Mouse (Mus musculus): ENCODE results near the gene Fbh1. TPM values are rescaled to one million over a fixed set of nuclear protein-coding genes. Genes with fewer than 3 reads are reported as not detected.

Gene Fbh1
- polyA plus RNA-seq, 1 experiment from 2014 or later: 153 TPM

DNA sequence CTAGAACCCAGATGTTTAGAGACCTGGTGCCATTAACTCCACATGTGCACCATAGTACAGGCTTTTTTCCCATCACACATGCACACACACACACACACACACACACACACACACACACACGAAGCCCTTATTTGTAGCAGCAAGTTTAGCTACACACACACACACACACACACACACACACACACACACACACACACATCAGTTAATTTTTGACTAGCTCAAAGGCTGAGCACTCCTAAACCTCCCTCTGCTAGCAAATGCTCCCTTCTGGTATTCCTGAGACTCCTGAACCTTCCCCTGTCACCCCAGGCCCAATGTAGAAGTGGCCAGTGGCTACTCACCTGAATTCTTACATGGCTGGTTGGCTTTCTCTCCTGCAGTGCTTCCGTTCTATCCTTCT, 83.3 kb downstream of the Fbh1 start:
- no peak overlapping the region for H3K27ac ChIP-seq (replicated peaks; ENCODE audit: low read depth, low read length)
- no peaks in the 10 kb centered on the region for H3K36me3 ChIP-seq (ENCODE audit: control insufficient read depth, insufficient read depth, low read length)
- WGBS: 83% methylated on average over 2 of the region's 2 CpGs
- no peak overlapping the region for H3K4me3 ChIP-seq (replicated peaks; ENCODE audit: low read depth, low read length)
- no peaks in the 10 kb centered on the region for H3K27me3 ChIP-seq (ENCODE audit: control insufficient read depth, insufficient read depth, low read length)
- no peak overlapping the region for H3K4me2 ChIP-seq (ENCODE audit: low read length)
- DNase-seq (no peak), ATAC-seq (ENCODE audit: low FRiP score, low TSS enrichment) (no peak)
- H3K9me3 ChIP-seq (ENCODE audit: control insufficient read depth, low read length): no peaks in the 10 kb centered on the region
- H3K9ac ChIP-seq (replicated peaks; ENCODE audit: low read length): no peak overlapping the region
- no peaks in the 10 kb centered on the region for H3K4me1 ChIP-seq (ENCODE audit: control insufficient read depth, insufficient read depth, low read length)

DNA sequence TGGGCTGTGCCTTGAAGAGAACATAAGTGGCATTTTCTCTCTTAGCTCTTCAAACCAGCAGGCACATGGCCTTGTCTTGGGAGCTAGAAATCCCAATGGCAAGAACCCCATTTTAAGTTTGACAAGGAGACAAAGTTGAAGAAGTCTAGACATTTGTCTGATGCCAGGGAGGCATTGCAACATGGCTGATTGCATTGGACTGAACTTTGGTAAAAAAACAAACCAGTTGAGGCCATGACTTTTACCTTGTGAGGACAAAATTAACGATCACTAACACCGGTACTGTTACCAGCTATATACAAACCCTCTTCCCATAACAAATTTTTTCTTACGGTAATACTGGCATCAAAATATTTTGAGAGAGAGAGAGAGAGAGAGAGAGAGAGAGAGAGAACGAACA, 84.0 kb downstream of the Fbh1 start:
- Histone ChIP-seq H3K4me1 (ENCODE audit: control insufficient read depth, insufficient read depth, low read length) (no peaks in the 10 kb centered on the region), H3K27ac (replicated peaks; ENCODE audit: low read depth, low read length) (no peak overlapping the region), H3K27me3 (ENCODE audit: control insufficient read depth, insufficient read depth, low read length) (no peaks in the 10 kb centered on the region), H3K4me3 (replicated peaks; ENCODE audit: low read depth, low read length) (no peak overlapping the region), H3K9ac (replicated peaks; ENCODE audit: low read length) (no peak overlapping the region), H3K9me3 (ENCODE audit: control insufficient read depth, low read length) (no peaks in the 10 kb centered on the region), H3K36me3 (ENCODE audit: control insufficient read depth, insufficient read depth, low read length) (no peaks in the 10 kb centered on the region), H3K4me2 (ENCODE audit: low read length) (no peak overlapping the region)
- ATAC-seq (ENCODE audit: low FRiP score, low TSS enrichment) (no peak), DNase-seq (no peak)
- WGBS: 93% methylated on average over 4 of the region's 4 CpGs

Other genes starting within 250 kb of the Fbh1 start
- gene Pfkfb3, start 223.5 kb downstream of the Fbh1 start, polyA plus RNA-seq (2014; fragmentation: Nextera tagmentation; extraction: Ambion mirVana): 28.7 and 31.4 TPM in 2 replicates
- gene Rbm17, start 173.4 kb downstream of the Fbh1 start, polyA plus RNA-seq (2014; fragmentation: Nextera tagmentation; extraction: Ambion mirVana): 118 and 125 TPM in 2 replicates
- gene Gm17490, start 151.3 kb downstream of the Fbh1 start, polyA plus RNA-seq (2014; fragmentation: Nextera tagmentation; extraction: Ambion mirVana): not detected in 2 replicates
- not detected in 2 replicates for gene Il2ra, start 134.8 kb downstream of the Fbh1 start, polyA plus RNA-seq (2014; fragmentation: Nextera tagmentation; extraction: Ambion mirVana)
- 0.62 and 0.64 TPM in 2 replicates for gene Il15ra, start 72.3 kb downstream of the Fbh1 start, polyA plus RNA-seq (2014; fragmentation: Nextera tagmentation; extraction: Ambion mirVana)
- gene Ankrd16, start 294 bp upstream of the Fbh1 start, polyA plus RNA-seq (2014; fragmentation: Nextera tagmentation; extraction: Ambion mirVana): 31.7 and 41.4 TPM in 2 replicates